In the genomic region with DNA sequence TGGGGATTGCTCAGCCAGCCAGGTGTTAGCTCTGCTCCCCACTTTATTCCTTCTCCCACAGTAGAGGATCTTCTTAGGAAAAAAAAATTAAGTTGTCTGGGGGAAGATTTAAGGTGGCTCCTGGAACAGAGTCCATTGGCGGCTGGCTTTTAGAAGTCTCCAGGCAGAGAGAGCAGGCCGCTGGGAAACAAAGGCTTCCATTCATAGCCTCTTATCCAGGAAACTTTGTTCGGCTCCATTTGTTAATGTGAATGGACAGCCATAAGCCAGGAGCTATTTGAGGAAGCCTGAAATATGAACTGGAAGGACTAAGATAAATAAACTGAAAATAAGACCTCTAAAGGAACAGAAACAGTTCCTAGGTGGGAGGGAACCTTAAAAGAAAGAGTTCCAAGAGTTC, we compare ENCODE assay signal across 12 mouse cellular contexts. TPM values are rescaled to one million over a fixed set of nuclear protein-coding genes. Genes with fewer than 3 reads are reported as not detected.
DNase-seq lines count a peak whose midpoint lies in the region; ATAC-seq and TF ChIP-seq lines count a peak whose summit lies in the region.
"Had no signal": no experiment of that assay in that cellular context is flagged by ENCODE, and none has a peak within 500 bp of the region (broad histone marks: within the 10 kb centered on the region; RNA-seq: fewer than 3 reads in every experiment).

No protein-coding gene starts in this region.

- H3K4me2 ChIP-seq in midbrain, embryonic 11.5 days = no peak overlapping the region
- H3K4me2 ChIP-seq in midbrain, embryonic 16.5 days (ENCODE audit: low read length) = no peak overlapping the region
- no peak overlapping the region for H3K4me2 ChIP-seq in limb, embryonic 15.5 days
- 0 out of 2 replicates have a peak overlapping the region, but pooled peaks have one; percentile 2 for H3K4me2 ChIP-seq in stomach, postnatal 0 days (replicated peaks; ENCODE audit: low read depth)

- 28% methylated on average over 3 of the region's 3 CpGs for whole genome bisulfite sequencing in heart, embryonic 10.5 days
- WGBS in midbrain, embryonic 11.5 days = 2% methylated on average over 3 of the region's 3 CpGs
- under 1% methylated on average over 3 of the region's 3 CpGs for WGBS in midbrain, embryonic 16.5 days
- whole genome bisulfite sequencing in limb, embryonic 15.5 days = 13% methylated on average over 3 of the region's 3 CpGs
- WGBS in stomach, postnatal 0 days = 2% methylated on average over 3 of the region's 3 CpGs

- TF ChIP-seq CTCF in stomach, postnatal 0 days (IDR thresholded peaks at IDR 0.05; ENCODE audit: low read depth) = no peak

- no peak for DNase-seq in heart, embryonic 10.5 days (ENCODE audit: low spot score)
- no peak for DNase-seq in heart, adult 11 months
- peak; percentile 91 for DNase-seq in midbrain, embryonic 11.5 days (ENCODE audit: low spot score, missing footprints)
- DNase-seq in stomach, postnatal 0 days (ENCODE audit: low spot score) = peak; percentile 49
- no peak for DNase-seq in cerebellum, adult 9-10 months
- DNase-seq: B cell, adult 2 months; cerebellum, adult 11 months; kidney, postnatal 14 days; right cerebral cortex, postnatal 4 days had no signal

- no peak overlapping the region for H3K4me3 ChIP-seq in heart, embryonic 10.5 days
- H3K4me3 ChIP-seq in midbrain, embryonic 11.5 days (ENCODE audit: low read depth, low read length) = no peak overlapping the region
- no peak overlapping the region for H3K4me3 ChIP-seq in midbrain, embryonic 16.5 days (ENCODE audit: low read depth, low read length)
- no peak overlapping the region for H3K4me3 ChIP-seq in limb, embryonic 15.5 days
- no peak overlapping the region for H3K4me3 ChIP-seq in stomach, postnatal 0 days (ENCODE audit: low read depth, low read length)

- peak overlapping the region; percentile 56 for H3K27ac ChIP-seq in heart, embryonic 10.5 days
- H3K27ac ChIP-seq in midbrain, embryonic 11.5 days (ENCODE audit: low read depth, low read length) = no peak overlapping the region
- no peak overlapping the region; the same call in 1 of the 2 replicates for H3K27ac ChIP-seq in midbrain, embryonic 16.5 days (ENCODE audit: low read length)
- peak overlapping the region; percentile 38 for H3K27ac ChIP-seq in limb, embryonic 15.5 days
- peak overlapping the region; percentile 69 for H3K27ac ChIP-seq in stomach, postnatal 0 days (replicated peaks)

- no peaks in the 10 kb centered on the region for H3K36me3 ChIP-seq in heart, embryonic 10.5 days
- H3K36me3 ChIP-seq in midbrain, embryonic 11.5 days (ENCODE audit: control insufficient read depth, insufficient read depth, low read length) = no peaks in the 10 kb centered on the region
- H3K36me3 ChIP-seq in midbrain, embryonic 16.5 days (ENCODE audit: control insufficient read depth, insufficient read depth, low read length) = no peaks in the 10 kb centered on the region
- H3K36me3 ChIP-seq in limb, embryonic 15.5 days = no peaks in the 10 kb centered on the region
- H3K36me3 ChIP-seq in stomach, postnatal 0 days (ENCODE audit: control insufficient read depth, insufficient read depth, low read length) = no peaks in the 10 kb centered on the region

- no peak for TF ChIP-seq EP300 in stomach, postnatal 0 days (optimal IDR thresholded peaks at IDR 0.05)

- H3K4me1 ChIP-seq in heart, embryonic 10.5 days = peaks cover 12% of the 10 kb centered on the region
- H3K4me1 ChIP-seq in midbrain, embryonic 11.5 days (ENCODE audit: control insufficient read depth, insufficient read depth, low read length) = peaks cover 8% of the 10 kb centered on the region
- peaks cover 8% of the 10 kb centered on the region for H3K4me1 ChIP-seq in midbrain, embryonic 16.5 days (ENCODE audit: control insufficient read depth, insufficient read depth, low read length)
- H3K4me1 ChIP-seq in limb, embryonic 15.5 days = peaks cover 9% of the 10 kb centered on the region
- H3K4me1 ChIP-seq in stomach, postnatal 0 days (replicated peaks; ENCODE audit: control insufficient read depth, insufficient read depth) = no peaks in the 10 kb centered on the region; the same call in 1 of the 2 replicates

- peak; percentile 57 for ATAC-seq in midbrain, embryonic 11.5 days (ENCODE audit: low FRiP score)
- no peak for ATAC-seq in midbrain, embryonic 16.5 days
- ATAC-seq in limb, embryonic 15.5 days (ENCODE audit: insufficient number of reproducible peaks, low FRiP score, low TSS enrichment, low read depth) = no peak
- peak; percentile 55 for ATAC-seq in stomach, postnatal 0 days (ENCODE audit: low FRiP score, low TSS enrichment)
- no peak for ATAC-seq in erythroblast, adult 5-6 weeks (replicated peaks; ENCODE audit: low FRiP score, poor library complexity, severe bottlenecking)

- H3K9ac ChIP-seq in midbrain, embryonic 11.5 days (ENCODE audit: low read length) = no peak overlapping the region
- no peak overlapping the region for H3K9ac ChIP-seq in midbrain, embryonic 16.5 days (ENCODE audit: low read depth, low read length)
- H3K9ac ChIP-seq in limb, embryonic 15.5 days = no peak overlapping the region
- H3K9ac ChIP-seq in stomach, postnatal 0 days (ENCODE audit: low read length) = no peak overlapping the region

- H3K9me3 ChIP-seq in heart, embryonic 10.5 days = no peaks in the 10 kb centered on the region
- peaks cover 2% of the 10 kb centered on the region; the same call in 1 of the 2 replicates for H3K9me3 ChIP-seq in midbrain, embryonic 11.5 days (ENCODE audit: control insufficient read depth, low read length)
- H3K9me3 ChIP-seq in midbrain, embryonic 16.5 days (replicated peaks; ENCODE audit: control insufficient read depth, low read length, poor library complexity, severe bottlenecking) = no peaks in the 10 kb centered on the region
- H3K9me3 ChIP-seq in limb, embryonic 15.5 days = no peaks in the 10 kb centered on the region
- no peaks in the 10 kb centered on the region for H3K9me3 ChIP-seq in stomach, postnatal 0 days (ENCODE audit: control insufficient read depth, low read length)

- no peaks in the 10 kb centered on the region for H3K27me3 ChIP-seq in heart, embryonic 10.5 days (ENCODE audit: insufficient read depth, poor library complexity, severe bottlenecking)
- H3K27me3 ChIP-seq in midbrain, embryonic 11.5 days (ENCODE audit: control insufficient read depth, insufficient read depth, low read length) = no peaks in the 10 kb centered on the region
- no peaks in the 10 kb centered on the region for H3K27me3 ChIP-seq in midbrain, embryonic 16.5 days (ENCODE audit: control insufficient read depth, insufficient read depth, low read depth, low read length)
- H3K27me3 ChIP-seq in limb, embryonic 15.5 days = no peaks in the 10 kb centered on the region
- H3K27me3 ChIP-seq in stomach, postnatal 0 days (ENCODE audit: control insufficient read depth, insufficient read depth, low read length) = no peaks in the 10 kb centered on the region

RNA-seq across cellular contexts. Expression of gene Tns4, which starts 24.0 kb away (rescaled TPM):
- polyA plus RNA-seq in heart, embryonic 10.5 days (2016; fragmentation: Nextera tagmentation; extraction: Ambion mirVana) = 0.36 TPM in 2 replicates
- polyA plus RNA-seq in midbrain, embryonic 11.5 days (2014; fragmentation: Nextera tagmentation; extraction: Ambion mirVana) = 0.23 and 0.67 TPM in 2 replicates
- polyA plus RNA-seq in midbrain, embryonic 16.5 days (2015; fragmentation: Nextera tagmentation; extraction: Ambion mirVana) = 0.04 and 0.09 TPM in 2 replicates
- polyA plus RNA-seq in limb, embryonic 15.5 days (2015; fragmentation: Nextera tagmentation; extraction: Ambion mirVana) = 1.9 and 2.1 TPM in 2 replicates
- polyA plus RNA-seq in stomach, postnatal 0 days (2015; fragmentation: Nextera tagmentation; extraction: Ambion mirVana) = 0.82 and 1.1 TPM in 2 replicates
- total RNA-seq in erythroblast, adult 5-6 weeks (2015; ENCODE audit: low replicate concordance) = 0.77 TPM in 1 of 2 replicates, not detected in the other
- 0.42 TPM in 1 of 2 replicates, not detected in the other for total RNA-seq in erythroblast, adult 5-6 weeks (2017; ENCODE audit: low replicate concordance)

RNA-seq across cellular contexts. Expression of gene Ccr7, which starts 41.8 kb away (rescaled TPM):
- polyA plus RNA-seq in heart, embryonic 10.5 days (2016; fragmentation: Nextera tagmentation; extraction: Ambion mirVana) = 0.25 and 0.78 TPM in 2 replicates
- polyA plus RNA-seq in midbrain, embryonic 11.5 days (2014; fragmentation: Nextera tagmentation; extraction: Ambion mirVana) = 0.41 TPM in 1 of 2 replicates, not detected in the other
- polyA plus RNA-seq in midbrain, embryonic 16.5 days (2015; fragmentation: Nextera tagmentation; extraction: Ambion mirVana) = 0.15 TPM in 1 of 2 replicates, not detected in the other
- polyA plus RNA-seq in limb, embryonic 15.5 days (2015; fragmentation: Nextera tagmentation; extraction: Ambion mirVana) = 0.38 and 0.48 TPM in 2 replicates
- 0.05 and 0.07 TPM in 2 replicates for polyA plus RNA-seq in stomach, postnatal 0 days (2015; fragmentation: Nextera tagmentation; extraction: Ambion mirVana)
- total RNA-seq in erythroblast, adult 5-6 weeks (2015; ENCODE audit: low replicate concordance) = 1.0 and 2.9 TPM in 2 replicates
- total RNA-seq in erythroblast, adult 5-6 weeks (2017; ENCODE audit: low replicate concordance) = 0.60 and 0.98 TPM in 2 replicates

Comparison
In these comparisons a context has a peak if more than half of its experiments do, and no peak if none do; other contexts are left out.
1. ATAC-seq: peak in midbrain, embryonic 11.5 days (single experiment) and stomach, postnatal 0 days (single experiment); none in midbrain, embryonic 16.5 days (single experiment), limb, embryonic 15.5 days (single experiment) and erythroblast, adult 5-6 weeks (single experiment).
2. DNase-seq: peak in midbrain, embryonic 11.5 days (single experiment) and stomach, postnatal 0 days (single experiment); none in heart, embryonic 10.5 days (single experiment), heart, adult 11 months (single experiment) and cerebellum, adult 9-10 months (single experiment).
3. H3K27ac ChIP-seq: peak in heart, embryonic 10.5 days (single experiment), limb, embryonic 15.5 days (single experiment) and stomach, postnatal 0 days (single experiment); none in midbrain, embryonic 11.5 days (single experiment) and midbrain, embryonic 16.5 days (single experiment).